Mouse (Mus musculus): ENCODE results near the gene Gm10974.
A peak's percentile ranks its signal among the peaks of the same experiment; 100 is the strongest.

Gm10974 gene

DNA sequence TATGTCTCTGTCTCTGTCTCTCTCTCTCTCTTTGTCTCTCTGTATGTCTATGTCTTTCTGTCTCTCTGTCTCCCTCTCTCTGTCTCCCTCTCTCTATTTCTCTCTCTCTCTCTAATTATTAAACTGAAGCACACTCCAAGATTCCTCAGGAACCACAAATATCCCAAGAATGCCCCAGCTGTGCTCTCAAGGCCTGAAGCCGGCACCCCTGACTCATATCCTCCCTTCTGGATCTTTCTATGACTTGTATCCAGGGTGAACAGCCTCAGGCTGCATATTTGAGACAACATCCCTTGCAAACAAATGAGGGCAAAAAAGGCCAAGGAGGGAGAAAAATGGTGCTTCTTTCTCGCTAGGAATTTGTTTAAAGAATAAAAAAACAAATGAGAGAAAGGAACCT lies at the start of gene Gm10974:
Gene Gm10974, plus strand, starts transcription at position 2 of the 400 bp plus-strand sequence.
- DNase-seq, result no peak

DNA sequence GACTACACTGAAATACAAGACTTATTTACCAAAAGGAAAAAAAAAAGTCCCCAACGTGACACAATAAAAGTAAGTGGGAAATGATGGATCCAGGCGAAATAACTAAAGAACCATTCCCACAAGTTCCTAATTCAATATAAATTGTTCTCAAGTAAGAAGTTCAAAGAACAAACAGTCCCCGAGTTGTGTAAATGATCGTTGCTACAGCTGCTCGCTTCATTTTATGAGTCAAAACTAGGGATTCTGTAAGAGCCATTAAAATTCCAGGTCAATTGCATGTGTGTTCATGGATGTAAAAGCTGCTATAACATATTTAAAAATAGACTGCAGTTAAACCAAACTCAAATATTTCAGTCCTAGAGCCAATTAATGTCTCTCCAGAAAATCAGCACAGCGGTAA lies 47.6 kb upstream of the Gm10974 start:
- DNase-seq, result no peak

DNA sequence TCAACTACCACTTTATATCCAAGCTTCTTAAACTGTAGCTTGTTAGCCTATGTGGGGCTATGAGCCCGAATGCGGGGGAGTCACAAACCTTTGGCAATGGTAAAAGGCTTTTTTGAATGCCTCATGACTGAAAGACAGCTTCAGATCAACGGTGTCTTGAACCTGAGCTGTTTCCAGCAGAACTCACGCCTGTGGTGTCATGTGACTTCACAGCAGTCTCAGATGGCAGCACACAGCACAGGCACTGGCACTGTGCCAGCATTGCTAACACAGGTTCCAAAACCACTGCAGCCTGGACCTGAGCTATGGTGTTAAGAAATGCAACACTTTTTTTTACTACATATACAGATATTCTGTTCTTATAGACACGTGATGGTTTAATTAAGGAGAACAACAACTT lies 44.7 kb upstream of the Gm10974 start:
- DNase-seq, result no peak

DNA sequence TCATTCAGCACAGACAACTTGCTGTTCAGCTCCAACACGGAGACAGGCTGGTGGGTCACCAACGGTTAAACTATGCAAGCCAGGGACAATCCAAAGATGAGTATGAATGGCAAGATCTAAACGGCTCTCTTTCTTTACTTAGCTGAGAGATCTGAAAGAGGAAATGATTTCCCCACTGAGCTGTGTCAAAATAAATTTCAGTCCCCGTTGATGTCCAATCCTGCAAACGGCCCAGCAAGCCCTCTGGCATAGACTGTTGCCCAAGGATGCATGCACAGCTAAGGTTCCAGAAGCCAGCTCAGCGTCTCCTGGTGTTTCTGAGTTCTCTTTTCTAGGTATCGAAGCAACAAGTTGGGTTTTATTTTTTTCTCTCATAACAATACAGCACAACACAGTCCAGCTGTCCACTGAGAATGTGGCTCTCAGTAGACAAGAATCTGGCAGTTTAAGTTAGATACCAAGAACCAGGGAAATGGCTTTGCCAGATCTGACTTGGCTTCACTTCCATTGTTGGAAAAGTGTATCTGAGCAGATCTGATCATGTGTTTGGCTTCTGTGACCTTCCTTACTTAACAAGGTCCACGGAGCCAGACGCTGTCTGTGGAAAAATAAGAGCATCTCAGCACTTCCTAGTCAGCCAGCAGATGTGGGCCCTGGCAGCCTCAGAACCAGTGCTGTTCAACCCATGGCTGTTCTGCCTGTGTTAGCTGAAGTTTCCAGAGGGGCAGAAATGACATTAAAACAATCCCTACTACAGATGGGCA lies 42.3 kb upstream of the Gm10974 start:
- no peak for DNase-seq

DNA sequence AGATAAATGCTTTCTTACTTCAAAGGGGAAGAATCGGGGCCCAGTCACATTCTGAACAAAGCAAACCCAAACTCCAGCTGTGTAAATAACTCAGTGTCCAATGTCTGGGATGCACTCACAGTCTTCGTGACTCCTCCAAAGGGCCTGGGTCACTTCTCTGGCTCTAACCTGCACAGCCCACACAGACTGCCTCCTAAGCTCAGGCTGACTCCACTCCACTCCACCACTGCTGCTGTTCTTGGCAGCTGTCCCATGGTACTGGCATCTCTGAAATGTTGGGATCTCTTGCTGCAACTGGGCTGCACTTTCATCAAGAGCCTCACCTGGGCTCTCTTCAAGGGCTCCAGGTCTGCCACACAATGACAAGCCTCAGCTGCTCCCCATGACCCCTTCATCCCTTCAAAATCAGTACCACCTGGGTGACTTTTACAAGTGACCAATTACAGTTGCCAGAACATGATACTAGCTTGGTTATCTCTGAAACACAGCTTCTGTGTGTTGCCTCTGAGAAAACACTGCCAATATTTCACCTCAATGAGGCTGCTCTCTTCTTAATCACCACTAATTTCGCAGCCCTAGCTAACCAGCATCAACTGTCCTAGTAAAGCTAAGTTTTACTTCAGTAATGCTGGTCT lies 40.2 kb upstream of the Gm10974 start:
- DNase-seq, result no peak

DNA sequence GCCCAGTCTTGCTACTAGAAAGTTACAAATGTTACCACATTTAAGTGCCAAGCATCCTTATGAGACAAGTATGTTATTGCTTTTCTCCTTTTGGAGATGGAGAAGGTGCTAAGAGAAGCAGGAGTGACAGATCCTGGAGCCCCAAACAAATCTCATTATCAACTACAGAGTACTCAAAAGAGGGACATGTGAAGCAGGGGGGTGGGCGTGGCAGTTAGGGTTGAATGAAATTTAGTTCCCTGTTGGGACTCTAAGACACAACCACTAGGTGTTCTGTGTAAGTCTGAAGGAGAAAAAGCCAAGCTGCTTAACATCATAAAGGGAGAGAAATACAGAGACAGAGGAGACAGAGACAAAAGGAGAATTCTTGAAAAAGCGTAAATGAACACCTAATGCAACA lies 38.2 kb upstream of the Gm10974 start:
- no peak for DNase-seq

DNA sequence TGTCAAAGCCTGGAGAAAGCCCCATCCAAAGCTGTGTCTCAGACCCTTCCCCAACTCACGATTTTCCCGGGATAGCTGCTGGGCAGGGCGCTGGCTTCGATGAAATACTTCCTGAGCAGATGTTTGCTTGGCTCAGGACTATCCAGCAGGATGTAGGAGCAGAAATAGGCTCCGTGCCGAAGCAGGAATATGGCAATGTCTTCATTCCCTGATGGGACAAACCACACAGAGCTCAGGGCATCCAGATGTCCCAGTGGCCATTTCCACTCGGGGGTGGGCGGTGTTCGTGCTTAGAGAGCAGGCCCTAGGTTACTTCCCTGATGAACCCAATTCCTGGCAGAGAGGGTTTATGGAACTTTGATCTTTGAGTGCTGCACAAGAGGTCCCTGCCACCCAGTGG lies 35.1 kb upstream of the Gm10974 start:
- DNase-seq, result no peak

DNA sequence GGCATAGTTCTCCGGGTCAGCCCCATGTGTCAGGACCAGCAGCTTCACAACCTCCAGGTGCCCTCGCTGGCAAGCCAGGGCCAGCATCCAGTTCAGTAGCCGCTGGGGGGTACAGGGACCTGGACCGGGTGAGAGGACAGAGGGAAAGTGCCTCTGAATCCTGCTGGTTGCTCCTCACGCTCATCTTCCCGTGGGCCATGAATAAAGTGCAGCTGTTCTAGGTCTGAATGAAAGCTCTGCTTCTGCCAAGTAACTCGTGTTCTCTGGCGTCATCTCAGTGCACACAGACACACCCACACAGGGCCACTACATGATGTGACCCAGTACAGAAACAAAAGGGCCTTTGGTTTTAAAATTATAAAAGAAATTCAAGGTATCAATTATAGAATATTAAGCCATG lies 33.4 kb upstream of the Gm10974 start:
- DNase-seq, result no peak

DNA sequence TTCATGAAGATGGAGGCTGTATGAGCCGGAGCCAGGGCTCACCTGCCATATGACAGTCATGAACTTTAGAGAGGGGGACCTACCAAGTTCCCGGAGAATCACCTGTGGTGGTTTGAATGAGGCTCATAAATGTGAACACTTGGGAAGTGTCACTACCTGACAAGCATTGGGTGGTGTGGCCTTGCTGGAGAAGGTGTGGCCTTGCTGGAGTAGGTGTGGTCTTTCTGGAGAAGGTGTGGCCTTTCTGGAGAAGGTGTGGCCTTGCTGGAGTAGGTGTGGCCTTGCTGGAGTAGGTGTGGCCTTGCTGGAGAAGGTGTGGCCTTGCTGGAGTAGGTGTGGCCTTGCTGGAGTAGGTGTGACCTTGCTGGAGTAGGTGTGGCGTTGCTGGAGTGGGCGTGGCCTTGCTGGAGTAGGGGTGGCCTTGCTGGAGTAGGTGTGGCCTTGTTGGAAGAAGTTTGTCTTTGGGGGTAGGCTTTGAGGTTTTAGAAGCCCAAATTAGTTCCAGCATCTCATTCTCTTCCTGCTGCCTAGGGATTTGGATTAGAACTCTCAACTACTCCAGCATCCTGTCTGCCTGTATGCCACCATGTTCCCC lies 31.7 kb upstream of the Gm10974 start:
- DNase-seq, result no peak

DNA sequence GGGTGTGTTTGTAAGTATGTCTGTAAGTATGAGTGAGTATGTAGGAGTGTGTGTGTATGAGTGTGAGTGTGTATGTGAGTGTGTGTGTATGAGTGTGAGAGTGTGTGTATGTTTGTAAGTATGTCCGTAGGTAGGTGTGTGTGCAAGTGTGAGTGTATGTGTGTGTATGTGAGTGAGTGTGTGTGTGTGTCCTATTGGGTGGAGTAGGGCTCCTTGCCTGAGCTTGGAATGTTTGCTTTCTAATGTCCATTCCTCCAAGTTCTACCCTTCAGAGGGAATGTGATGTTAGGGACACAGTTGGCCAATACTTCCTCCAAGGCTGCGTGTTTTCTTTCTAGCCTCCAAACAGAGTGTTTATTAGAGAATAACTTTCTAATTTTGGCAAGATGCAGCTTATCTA lies 28.8 kb upstream of the Gm10974 start:
- no peak for DNase-seq

DNA sequence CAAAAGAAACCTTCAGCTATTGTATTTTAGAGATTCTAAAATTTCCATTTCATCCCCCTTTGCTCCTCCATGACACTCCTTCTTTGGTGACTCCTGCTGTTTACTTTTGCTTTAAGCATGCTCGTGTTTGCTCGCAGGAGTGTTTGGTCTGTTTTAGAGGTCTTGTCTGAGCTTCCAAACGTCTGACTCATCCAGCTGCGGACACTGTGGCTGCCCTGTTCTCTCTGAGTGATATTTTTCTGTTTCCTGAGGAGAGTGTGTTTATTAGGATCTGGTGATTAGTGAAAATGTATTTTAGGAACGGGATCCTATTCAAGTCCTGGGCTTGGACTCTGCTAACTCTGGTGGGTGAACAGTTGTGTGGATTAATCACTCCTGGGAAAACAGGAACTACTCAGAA lies 26.1 kb upstream of the Gm10974 start:
- DNase-seq, result no peak

DNA sequence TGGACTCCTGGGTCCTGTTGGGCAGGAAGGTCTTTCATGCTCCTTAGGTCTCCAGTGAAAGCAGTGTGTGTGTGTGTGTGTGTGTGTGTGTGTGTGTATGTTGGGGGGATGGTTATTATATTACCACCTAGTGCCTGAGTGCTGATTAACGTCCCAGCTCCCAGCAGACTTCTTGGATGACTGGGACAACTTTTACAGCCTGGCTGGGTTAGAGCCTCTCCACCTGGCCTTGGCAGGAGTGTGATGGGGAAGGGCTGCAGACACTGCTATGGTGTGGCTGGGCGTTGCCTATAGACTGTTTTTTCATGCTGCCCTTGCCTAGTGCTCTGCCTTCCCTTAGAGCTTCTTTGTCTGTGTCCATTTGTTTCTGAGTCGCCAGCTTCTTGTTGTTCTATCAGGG lies 25.7 kb upstream of the Gm10974 start:
- DNase-seq, result no peak

DNA sequence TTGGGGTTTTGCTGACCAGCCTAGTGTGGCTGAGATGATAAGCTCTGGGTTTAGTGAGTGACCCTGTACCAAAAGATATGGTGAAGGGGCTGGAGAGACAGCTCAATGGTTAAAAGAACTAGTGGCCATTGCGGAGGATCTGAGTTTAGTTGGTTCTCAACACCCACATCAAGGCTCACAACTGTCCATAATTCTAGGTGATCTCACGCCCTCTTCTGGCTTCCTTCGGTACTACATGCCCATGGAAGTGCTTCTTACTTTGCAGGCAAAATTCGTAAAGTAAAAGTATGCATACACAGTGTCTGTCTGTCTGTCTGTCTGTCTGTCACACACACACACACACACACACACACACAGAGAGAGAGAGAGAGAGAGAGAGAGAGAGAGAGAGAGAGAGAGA lies 23.4 kb upstream of the Gm10974 start:
- DNase-seq, result peak; percentile 14 to 28

DNA sequence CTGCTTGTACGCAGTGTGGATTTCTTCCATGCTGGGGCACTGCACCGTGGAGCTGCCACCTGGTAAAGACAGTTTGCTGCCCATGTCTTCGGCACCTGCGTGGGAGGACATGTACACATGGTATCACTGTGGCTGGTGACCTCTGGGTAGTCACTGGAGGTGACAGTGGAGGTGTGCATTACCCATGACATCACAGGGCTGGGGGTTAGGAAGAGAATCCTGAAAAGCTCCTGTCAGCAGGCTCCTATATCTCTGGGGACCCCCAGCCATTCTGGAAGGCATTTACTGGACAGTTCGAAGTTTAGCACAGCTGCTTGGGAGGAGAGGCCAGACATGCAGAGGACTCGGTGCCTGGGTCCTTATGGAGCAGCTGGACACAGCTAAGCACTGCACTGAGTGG lies 22.9 kb upstream of the Gm10974 start:
- DNase-seq, result no peak

DNA sequence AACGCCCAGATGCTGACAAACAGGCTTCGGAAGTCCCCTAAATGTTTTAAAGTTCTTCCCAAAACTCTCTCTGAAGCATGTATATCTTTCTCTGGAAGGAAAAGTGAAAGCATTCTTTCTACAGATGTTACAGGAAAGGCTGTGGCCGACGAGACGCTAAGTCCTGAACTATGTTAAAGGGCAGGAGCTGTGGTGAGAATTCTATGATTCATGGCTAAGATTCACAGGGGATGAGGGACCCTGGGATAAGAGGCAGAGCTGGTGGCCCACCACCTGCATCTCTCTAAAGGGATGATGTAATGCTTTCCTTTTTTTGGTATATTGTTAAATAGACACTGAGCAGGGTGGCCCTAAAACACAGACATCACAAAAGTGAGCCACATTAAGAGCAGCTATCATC lies 22.4 kb upstream of the Gm10974 start:
- no peak for DNase-seq

DNA sequence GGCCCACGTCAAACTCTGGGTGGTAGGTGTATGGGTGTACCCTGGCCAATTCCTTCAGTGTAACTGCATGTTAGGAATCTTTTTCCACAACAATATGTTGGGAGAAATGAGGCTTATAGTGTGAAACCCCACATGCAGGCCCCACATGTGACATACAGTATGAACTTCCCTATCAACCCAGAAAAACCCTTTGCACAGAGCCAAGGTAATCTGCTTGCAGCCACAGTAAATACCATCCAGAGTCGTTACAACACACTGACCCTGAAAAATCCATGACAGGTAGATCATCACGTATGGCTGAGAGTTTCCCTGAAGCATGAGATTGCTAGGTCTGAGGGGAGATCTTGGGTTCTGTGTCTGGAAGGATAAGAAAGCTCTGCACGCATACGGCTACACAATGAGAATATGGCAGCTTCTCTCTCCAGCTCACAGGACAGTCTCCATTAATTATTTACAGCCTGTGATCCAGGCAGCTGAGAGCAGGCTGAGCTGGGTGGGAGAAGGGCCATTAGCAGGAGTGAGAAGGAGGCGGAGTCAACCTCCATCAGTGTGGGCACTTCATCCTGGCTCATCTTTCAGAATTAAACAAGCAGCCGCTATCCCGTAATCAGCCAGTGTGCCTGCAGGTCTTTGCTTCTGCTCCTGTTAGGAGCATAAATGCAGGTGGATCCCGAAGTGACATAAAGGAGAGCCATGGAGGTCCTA lies 18.6 kb upstream of the Gm10974 start:
- DNase-seq, result no peak

DNA sequence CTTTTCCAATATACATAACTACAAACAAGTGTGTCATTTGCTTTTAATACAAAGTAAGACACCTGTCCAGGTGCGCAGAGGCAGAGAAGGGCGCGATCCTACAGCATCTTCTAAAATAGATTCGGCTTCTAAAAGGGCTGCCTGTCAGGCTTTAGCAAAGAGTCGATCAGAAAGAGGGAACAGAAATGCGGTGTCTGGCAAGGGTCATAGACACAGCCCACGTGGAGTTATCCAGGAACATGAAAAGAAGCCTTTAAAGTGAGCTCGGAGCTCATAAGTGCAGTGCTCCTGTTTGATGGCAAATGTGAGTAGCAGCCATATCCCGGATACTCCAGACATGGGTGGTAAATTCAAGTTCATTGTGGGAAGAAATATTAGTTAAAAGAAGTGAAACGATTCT lies 17.1 kb upstream of the Gm10974 start:
- DNase-seq, result no peak

DNA sequence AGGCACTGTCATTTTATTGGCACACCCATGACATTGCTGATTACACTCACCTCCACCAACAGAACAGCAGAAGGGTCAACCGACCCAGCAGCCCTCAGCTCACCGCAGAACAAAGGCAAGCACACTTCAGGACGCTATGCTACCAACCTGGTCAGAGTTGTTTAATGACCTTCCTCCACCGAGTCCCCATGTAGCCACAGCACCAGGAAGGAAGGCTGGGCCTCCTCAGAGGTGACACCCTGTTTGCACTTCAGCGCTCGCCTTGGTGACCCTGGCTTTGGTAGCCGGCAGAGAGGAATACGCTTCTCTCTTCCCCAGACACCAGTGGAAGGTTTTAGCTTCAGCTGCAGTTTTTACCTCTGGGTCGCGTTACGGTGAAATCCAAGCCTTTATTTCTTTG lies 16.0 kb upstream of the Gm10974 start:
- no peak for DNase-seq

DNA sequence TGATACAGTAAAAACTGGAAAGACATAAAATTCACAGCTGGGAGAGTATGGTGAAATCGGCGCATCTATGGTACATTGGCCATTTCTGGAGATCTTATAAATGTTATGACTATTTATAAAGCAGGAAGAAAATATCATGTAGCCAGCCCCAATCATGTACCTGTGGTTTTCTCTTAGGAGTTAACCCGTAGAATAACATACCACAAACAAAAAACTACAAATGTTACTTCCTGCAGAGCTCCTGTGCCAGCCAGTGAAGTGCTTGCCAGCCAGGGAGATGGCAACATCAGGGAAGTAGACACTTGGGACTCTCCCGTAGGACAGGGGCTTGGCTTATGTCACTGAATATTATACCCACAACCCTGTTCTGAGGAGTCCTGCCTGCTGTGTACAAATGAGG lies 14.6 kb upstream of the Gm10974 start:
- DNase-seq, result no peak

DNA sequence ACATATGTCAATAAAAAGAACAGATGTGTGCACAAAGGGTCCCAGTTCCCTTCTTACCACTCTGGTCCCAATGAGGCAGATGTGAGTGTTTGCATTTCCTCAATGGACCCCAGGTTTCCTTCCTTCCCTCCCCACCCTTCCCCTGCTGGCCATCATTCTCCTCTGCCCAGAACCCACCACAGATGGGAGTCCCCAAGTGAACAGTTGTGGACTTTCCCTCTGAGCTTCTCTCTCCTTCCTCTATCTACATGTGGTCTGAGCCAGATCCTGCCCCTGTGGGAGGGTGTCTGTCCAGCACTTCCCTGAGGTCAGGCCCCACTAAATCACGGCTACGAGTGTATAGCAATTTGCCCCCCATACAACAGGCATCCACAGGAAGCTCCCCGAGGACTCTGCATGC lies 10.8 kb upstream of the Gm10974 start:
- DNase-seq, result no peak

DNA sequence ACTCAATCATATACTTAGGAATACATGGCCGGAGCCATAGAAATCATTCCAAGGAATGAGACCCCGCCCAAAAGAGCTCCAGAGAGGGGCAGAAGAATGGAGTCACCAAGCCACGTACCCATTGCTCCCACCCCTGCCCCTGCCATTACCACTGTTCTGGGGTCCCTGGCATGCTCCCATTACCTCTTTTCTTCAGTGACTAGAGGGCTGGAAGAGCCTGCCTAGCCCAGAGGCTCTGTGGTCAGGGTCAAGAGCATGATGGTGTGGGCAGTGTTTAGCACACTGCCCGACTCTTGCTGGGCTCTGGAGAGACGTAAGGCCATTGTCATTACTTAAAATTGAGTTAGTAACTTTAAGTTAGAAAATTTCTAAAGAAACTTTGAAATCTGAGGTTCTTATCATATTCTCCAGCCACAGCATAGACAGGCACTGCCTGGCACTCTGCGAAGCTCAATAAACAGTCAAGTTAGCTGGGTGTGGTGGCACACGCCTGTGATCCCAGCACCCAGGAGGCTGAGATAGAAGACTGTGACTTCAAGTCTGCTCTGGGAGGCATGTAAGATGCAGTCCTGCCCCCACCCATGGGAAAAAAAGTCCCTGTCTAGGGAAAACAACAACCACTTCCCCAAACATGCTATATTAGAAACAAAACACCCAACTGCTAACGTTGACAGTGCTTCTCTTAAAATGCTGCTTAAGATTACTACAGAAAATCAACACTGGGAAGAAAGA lies 9.7 kb upstream of the Gm10974 start:
- no peak for DNase-seq

DNA sequence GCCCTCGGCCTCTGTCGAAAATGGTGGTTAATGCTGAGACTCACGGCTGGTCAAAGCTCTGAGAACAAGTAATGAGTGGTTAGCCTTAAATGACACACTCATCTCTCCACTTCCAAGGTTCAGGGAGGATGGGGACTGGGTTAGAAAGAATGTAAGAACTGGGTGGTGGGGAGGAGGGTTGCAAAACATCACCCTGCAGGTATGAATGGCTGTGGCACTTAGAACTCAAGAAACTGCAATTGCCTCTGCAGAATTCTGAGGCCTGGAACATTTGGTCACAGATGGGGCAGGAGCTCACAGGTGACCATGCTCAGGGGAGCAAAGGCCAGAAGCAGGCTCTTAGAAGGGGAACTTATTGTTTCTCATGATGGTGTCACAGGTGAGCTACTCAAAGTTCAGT lies 7.2 kb upstream of the Gm10974 start:
- no peak for DNase-seq

DNA sequence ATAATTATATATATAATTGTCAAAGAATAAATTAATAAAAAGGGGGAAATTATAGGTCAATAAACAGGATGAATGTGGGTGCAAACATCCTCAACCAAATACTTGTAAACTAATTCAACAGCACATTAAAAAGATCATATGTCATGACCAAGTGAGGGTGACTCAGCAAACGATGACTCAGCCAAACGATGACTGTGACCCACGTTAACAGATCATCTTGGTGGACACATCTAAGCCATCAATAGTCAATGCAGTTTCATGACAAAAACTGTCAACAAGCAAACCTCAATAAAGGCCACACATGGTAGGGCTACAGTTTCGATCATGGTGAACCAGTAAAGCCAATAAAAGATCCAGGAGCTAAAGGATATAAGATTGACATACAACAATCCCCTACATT lies 6.7 kb upstream of the Gm10974 start:
- no peak for DNase-seq
